Mouse (Mus musculus): ENCODE measurements around the gene Tmem136. TPM values are rescaled to one million over a fixed set of nuclear protein-coding genes. Genes with fewer than 3 reads are reported as not detected.

Gene Tmem136
- polyA plus RNA-seq, 2 experiments: 0.57 to 0.94 TPM

DNA sequence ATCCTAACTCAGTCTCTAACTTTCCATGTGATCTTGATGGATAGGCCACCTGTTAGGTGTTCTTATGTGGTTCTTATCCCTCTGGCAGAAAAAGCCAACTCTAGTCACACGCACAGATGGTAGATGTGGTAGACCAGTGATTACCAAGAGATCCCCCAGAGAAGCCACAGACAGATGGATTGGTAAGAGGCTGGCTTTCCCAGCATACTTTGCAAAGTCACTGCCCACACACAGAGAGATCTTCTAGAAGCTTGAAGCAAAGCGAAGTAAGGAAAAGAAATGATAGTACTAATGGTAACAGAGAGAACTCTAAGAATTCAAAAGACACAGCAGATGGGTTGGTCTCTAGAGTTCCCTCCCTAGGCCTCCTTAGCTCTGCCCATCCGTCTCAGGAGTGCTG lies 33.1 kb upstream of the Tmem136 start:
- no peaks in the 10 kb centered on the region for H3K36me3 ChIP-seq (replicated peaks; ENCODE audit: control insufficient read depth, insufficient read depth, low read depth)
- no peak for ATAC-seq (ENCODE audit: insufficient read depth)
- WGBS (ENCODE audit: insufficient replicate concordance): 52% methylated on average over 3 of the region's 3 CpGs

GRCm38 (mm10) chr9:43145196-43145595 lies 28.8 kb upstream of the Tmem136 start:
- H3K4me3 ChIP-seq (ENCODE audit: insufficient read depth in 1 of 2, low read depth in 2 of 2, low read length in 2 of 2): no peak overlapping the region
- no peaks in the 10 kb centered on the region for H3K36me3 ChIP-seq (replicated peaks; ENCODE audit: control insufficient read depth, insufficient read depth, low read depth)
- no peak for ATAC-seq (ENCODE audit: insufficient read depth)
- DNase-seq (ENCODE audit: low read depth in 3 of 3, low spot score in 3 of 3): no peak
- no peaks in the 10 kb centered on the region for H3K4me1 ChIP-seq (replicated peaks; ENCODE audit: control insufficient read depth in 2 of 2, insufficient read depth in 2 of 2, low read length in 1 of 2)
- no peaks in the 10 kb centered on the region for H3K27me3 ChIP-seq (ENCODE audit: control insufficient read depth, insufficient read depth, low read length)
- WGBS (ENCODE audit: insufficient replicate concordance): 56% methylated on average over 4 of the region's 4 CpGs
- no peak overlapping the region for H3K27ac ChIP-seq
- no peak overlapping the region for H3K9ac ChIP-seq (replicated peaks)
- H3K9me3 ChIP-seq (ENCODE audit: control insufficient read depth, low read length): no peaks in the 10 kb centered on the region
- TF ChIP-seq CTCF (IDR thresholded peaks at IDR 0.05; ENCODE audit: low read depth): no peak
- no peak for TF ChIP-seq EP300 (IDR thresholded peaks at IDR 0.05; ENCODE audit: low read depth)
- no peak overlapping the region for H3K4me2 ChIP-seq (ENCODE audit: low read depth)

More for the DNA sequence above, 33.1 kb upstream of the Tmem136 start:
- Histone ChIP-seq H3K9me3 (ENCODE audit: control insufficient read depth, low read length) (no peaks in the 10 kb centered on the region), H3K4me1 (replicated peaks; ENCODE audit: control insufficient read depth in 2 of 2, insufficient read depth in 2 of 2, low read length in 1 of 2) (no peaks in the 10 kb centered on the region), H3K27me3 (ENCODE audit: control insufficient read depth, insufficient read depth, low read length) (no peaks in the 10 kb centered on the region), H3K9ac (replicated peaks) (no peak overlapping the region), H3K4me3 (ENCODE audit: insufficient read depth in 1 of 2, low read depth in 2 of 2, low read length in 2 of 2) (no peak overlapping the region), H3K4me2 (ENCODE audit: low read depth) (no peak overlapping the region), H3K27ac (no peak overlapping the region)
- no peak for TF ChIP-seq EP300 (IDR thresholded peaks at IDR 0.05; ENCODE audit: low read depth)
- TF ChIP-seq CTCF (IDR thresholded peaks at IDR 0.05; ENCODE audit: low read depth): no peak
- DNase-seq (ENCODE audit: low read depth in 3 of 3, low spot score in 3 of 3): no peak

- no peaks in the 10 kb centered on the region for H3K4me1 ChIP-seq (replicated peaks; ENCODE audit: control insufficient read depth in 2 of 2, insufficient read depth in 2 of 2, low read length in 1 of 2)
- H3K9me3 ChIP-seq (ENCODE audit: control insufficient read depth, low read length): no peaks in the 10 kb centered on the region
- no peak for DNase-seq (ENCODE audit: low read depth in 3 of 3, low spot score in 3 of 3)
- H3K4me2 ChIP-seq (ENCODE audit: low read depth): no peak overlapping the region
- no peak overlapping the region for H3K4me3 ChIP-seq (ENCODE audit: insufficient read depth in 1 of 2, low read depth in 2 of 2, low read length in 2 of 2)
- no peaks in the 10 kb centered on the region for H3K27me3 ChIP-seq (ENCODE audit: control insufficient read depth, insufficient read depth, low read length)
- TF ChIP-seq CTCF (IDR thresholded peaks at IDR 0.05; ENCODE audit: low read depth) (peak; percentile 9; the same call in 1 of the 2 replicates), EP300 (IDR thresholded peaks at IDR 0.05; ENCODE audit: low read depth) (no peak)
- H3K9ac ChIP-seq (replicated peaks): no peak overlapping the region
- no peak overlapping the region for H3K27ac ChIP-seq
- ATAC-seq (ENCODE audit: insufficient read depth): no peak
- H3K36me3 ChIP-seq (replicated peaks; ENCODE audit: control insufficient read depth, insufficient read depth, low read depth): no peaks in the 10 kb centered on the region
- 51% methylated on average over 12 of the region's 12 CpGs for WGBS (ENCODE audit: insufficient replicate concordance)
These were observed 27.9 kb upstream of the Tmem136 start for GRCm38 (mm10) chr9:43144206-43144810.

GRCm38 (mm10) chr9:43141839-43142238 lies 25.5 kb upstream of the Tmem136 start:
- no peak for ATAC-seq (ENCODE audit: insufficient read depth)
- H3K4me2 ChIP-seq (ENCODE audit: low read depth): no peak overlapping the region
- H3K9ac ChIP-seq (replicated peaks): no peak overlapping the region
- 6% methylated on average over 4 of the region's 4 CpGs for WGBS (ENCODE audit: insufficient replicate concordance)
- H3K4me1 ChIP-seq (replicated peaks; ENCODE audit: control insufficient read depth in 2 of 2, insufficient read depth in 2 of 2, low read length in 1 of 2): no peaks in the 10 kb centered on the region
- no peaks in the 10 kb centered on the region for H3K36me3 ChIP-seq (replicated peaks; ENCODE audit: control insufficient read depth, insufficient read depth, low read depth)
- TF ChIP-seq CTCF (IDR thresholded peaks at IDR 0.05; ENCODE audit: low read depth): peak; percentile 93
- TF ChIP-seq EP300 (IDR thresholded peaks at IDR 0.05; ENCODE audit: low read depth): no peak
- H3K9me3 ChIP-seq (ENCODE audit: control insufficient read depth, low read length): no peaks in the 10 kb centered on the region
- H3K4me3 ChIP-seq (ENCODE audit: insufficient read depth in 1 of 2, low read depth in 2 of 2, low read length in 2 of 2): no peak overlapping the region
- no peak overlapping the region for H3K27ac ChIP-seq
- H3K27me3 ChIP-seq (ENCODE audit: control insufficient read depth, insufficient read depth, low read length): no peaks in the 10 kb centered on the region
- peak; percentile 25 to 34 (median 28) for DNase-seq (ENCODE audit: low read depth in 3 of 3, low spot score in 3 of 3)

DNA sequence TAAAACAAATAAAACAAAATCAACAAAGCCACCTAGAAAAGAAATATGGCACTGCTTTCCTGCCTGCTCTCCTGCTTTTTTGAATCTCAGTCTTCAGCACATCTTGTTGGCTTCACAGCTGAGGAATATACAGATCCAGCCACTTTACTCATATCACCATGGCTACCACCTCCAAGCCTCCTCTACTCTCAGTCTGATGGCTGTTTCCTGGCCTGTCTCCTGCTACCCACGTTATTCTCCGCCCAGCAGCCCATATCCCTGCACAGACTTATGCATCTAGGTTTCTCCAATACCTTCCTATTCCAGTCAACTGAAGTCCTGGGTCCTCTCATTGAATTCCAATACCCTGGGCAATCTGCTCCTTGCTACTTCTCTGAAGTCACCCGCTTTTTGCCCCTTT lies 17.2 kb upstream of the Tmem136 start:
- TF ChIP-seq CTCF (IDR thresholded peaks at IDR 0.05; ENCODE audit: low read depth) (no peak), EP300 (IDR thresholded peaks at IDR 0.05; ENCODE audit: low read depth) (no peak)
- no peak overlapping the region for H3K4me3 ChIP-seq (ENCODE audit: insufficient read depth in 1 of 2, low read depth in 2 of 2, low read length in 2 of 2)
- H3K9me3 ChIP-seq (ENCODE audit: control insufficient read depth, low read length): no peaks in the 10 kb centered on the region
- H3K36me3 ChIP-seq (replicated peaks; ENCODE audit: control insufficient read depth, insufficient read depth, low read depth): no peaks in the 10 kb centered on the region
- H3K27ac ChIP-seq: no peak overlapping the region
- H3K27me3 ChIP-seq (ENCODE audit: control insufficient read depth, insufficient read depth, low read length): no peaks in the 10 kb centered on the region
- ATAC-seq (ENCODE audit: insufficient read depth) (no peak), DNase-seq (ENCODE audit: low read depth in 3 of 3, low spot score in 3 of 3) (no peak)
- H3K9ac ChIP-seq (replicated peaks): no peak overlapping the region
- 55% methylated on average over 3 of the region's 3 CpGs for WGBS (ENCODE audit: insufficient replicate concordance)
- peaks cover 7% of the 10 kb centered on the region in 2 experiments for H3K4me1 ChIP-seq (replicated peaks; ENCODE audit: control insufficient read depth in 2 of 2, insufficient read depth in 2 of 2, low read length in 1 of 2)
- H3K4me2 ChIP-seq (ENCODE audit: low read depth): no peak overlapping the region
